Mouse (Mus musculus) liver, embryonic 14.5 days (tissue): ENCODE data around the gene Ccdc69. TPM values are rescaled to one million over a fixed set of nuclear protein-coding genes. Genes with fewer than 3 reads are reported as not detected.

Experiments used
- ATAC-seq: fragments of 200-750 bp; cut with Nextera tagmentation; 2 replicates; pipeline ENCODE4 v1.8.0; 2017; ENCODE audit warnings: moderate number of reproducible peaks, mild to moderate bottlenecking, moderate library complexity; ENCODE audit not compliant: insufficient read depth
- DNase-seq, 3 experiments: peaks; one replicate each; pipeline ENCODE4 v3.0.0-alpha.2; 2012 to 2013; ENCODE audit warnings: low read depth in 3 of 3, low spot score in 3 of 3
- H3K27ac ChIP-seq: fragments of 300-500 bp; sonication (generic); 2 replicates; pipeline ENCODE4 v1.5.1; 2014; ENCODE audit warnings: moderate library complexity, mild to moderate bottlenecking, control low read depth, inconsistent platforms
- H3K27me3 ChIP-seq: fragments of 300-500 bp; sonication (generic); 2 replicates; pipeline ENCODE4 v1.6.1; 2014; ENCODE audit warnings: mild to moderate bottlenecking, low read length, moderate library complexity; ENCODE audit not compliant: control insufficient read depth, insufficient read depth
- H3K36me3 ChIP-seq: fragments of 300-500 bp; sonication (generic); replicated peaks from 2 replicates; pipeline ENCODE4 v1.6.1; 2014; ENCODE audit warnings: low read depth; ENCODE audit not compliant: control insufficient read depth, insufficient read depth
- H3K4me1 ChIP-seq, 2 experiments: fragments of 200-500 bp in 1 of 2; fragments of 300-500 bp in 1 of 2; sonication (generic) in 1 of 2; replicated peaks; 2 replicates each; pipeline ENCODE4 v1.6.1; 2012 to 2014; ENCODE audit warnings: antibody characterized with exemption in 1 of 2, inconsistent platforms in 1 of 2, low read length in 1 of 2; ENCODE audit not compliant: control insufficient read depth in 2 of 2, insufficient read depth in 2 of 2
- H3K4me2 ChIP-seq: fragments of 300-500 bp; sonication (generic); 2 replicates; pipeline ENCODE4 v1.6.1; 2014; ENCODE audit warnings: low read depth, mild to moderate bottlenecking, control low read depth, moderate library complexity
- H3K4me3 ChIP-seq, 2 experiments: fragments of 200-500 bp in 1 of 2; fragments of 300-500 bp in 1 of 2; sonication (generic) in 1 of 2; 2 replicates each; pipeline ENCODE4 v1.5.1; 2012 to 2014; ENCODE audit warnings: low read depth in 2 of 2, low read length in 2 of 2, mild to moderate bottlenecking in 2 of 2, control low read depth in 1 of 2, inconsistent platforms in 1 of 2, moderate library complexity in 1 of 2; ENCODE audit not compliant: insufficient read depth in 1 of 2
- H3K9ac ChIP-seq: fragments of 300-500 bp; sonication (generic); replicated peaks from 2 replicates; pipeline ENCODE4 v1.6.1; 2014; ENCODE audit warnings: mild to moderate bottlenecking, control low read depth, moderate library complexity
- H3K9me3 ChIP-seq: fragments of 300-500 bp; sonication (generic); 2 replicates; pipeline ENCODE4 v1.6.1; 2016; ENCODE audit warnings: low read length, mixed read lengths; ENCODE audit not compliant: control insufficient read depth
- CTCF ChIP-seq: IDR thresholded peaks from 2 replicates; pipeline ENCODE4 v1.5.1; 2016; ENCODE audit warnings: antibody characterized with exemption, low read depth, control low read depth
- EP300 ChIP-seq: IDR thresholded peaks from 2 replicates; pipeline ENCODE4 v1.6.1; 2016; ENCODE audit warnings: antibody characterized with exemption, low read depth
- WGBS: fragments of 180-500 bp; shearing (Covaris S2); extraction: QIAGEN DNeasy Blood & Tissue Kit; methylation state at CpG from one replicate; pipeline ENCODE4 v1.1.7; 2014; ENCODE audit not compliant: insufficient replicate concordance; 5-methylcytosine and 5-hydroxymethylcytosine counted together
- polyA plus RNA-seq, 2 experiments: library from polyadenylated mRNA; depleted of rRNA in 1 of 2; stranded (reverse) in 1 of 2; unstranded in 1 of 2; fragments of >200 nt; fragmentation: Nextera tagmentation in 1 of 2; extraction: Ambion mirVana in 1 of 2; gene quantifications; 2 replicates each; pipeline versions ENCODE4 v1.2.1 to v1.2.3; 2012 to 2014

Ccdc69 gene
- polyA plus RNA-seq, 2 experiments: 0.77 to 1.1 TPM

- Histone ChIP-seq H3K9ac (no peak overlapping the region), H3K36me3 (no peaks in the 10 kb centered on the region), H3K9me3 (no peaks in the 10 kb centered on the region), H3K4me3 (no peak overlapping the region), H3K27ac (no peak overlapping the region), H3K4me2 (no peak overlapping the region), H3K27me3 (no peaks in the 10 kb centered on the region), H3K4me1 (no peaks in the 10 kb centered on the region)
- ATAC-seq (no peak), DNase-seq (no peak)
- TF ChIP-seq CTCF (no peak), EP300 (no peak)
- 32% methylated on average over 5 of the region's 5 CpGs for WGBS
These were observed 7.5 kb upstream of the Ccdc69 start for GRCm38 (mm10) chr11:55085396-55085795.

GRCm38 (mm10) chr11:55084629-55085028 is 6.7 kb upstream of the Ccdc69 start:
- H3K27ac ChIP-seq: no peak overlapping the region
- no peak overlapping the region for H3K9ac ChIP-seq
- H3K27me3 ChIP-seq: no peaks in the 10 kb centered on the region
- DNase-seq (no peak), ATAC-seq (no peak)
- H3K4me2 ChIP-seq: no peak overlapping the region
- H3K9me3 ChIP-seq: no peaks in the 10 kb centered on the region
- 60% methylated on average over 4 of the region's 4 CpGs for WGBS
- no peaks in the 10 kb centered on the region for H3K36me3 ChIP-seq
- no peaks in the 10 kb centered on the region for H3K4me1 ChIP-seq
- TF ChIP-seq CTCF: no peak
- TF ChIP-seq EP300: no peak
- no peak overlapping the region for H3K4me3 ChIP-seq

GRCm38 (mm10) chr11:55081206-55081605 is 3.3 kb upstream of the Ccdc69 start:
- H3K9ac ChIP-seq: no peak overlapping the region
- WGBS: 68% methylated on average over 9 of the region's 9 CpGs
- H3K27ac ChIP-seq: no peak overlapping the region
- H3K4me3 ChIP-seq: no peak overlapping the region
- no peaks in the 10 kb centered on the region for H3K36me3 ChIP-seq
- H3K9me3 ChIP-seq: no peaks in the 10 kb centered on the region
- TF ChIP-seq EP300: no peak
- no peak for TF ChIP-seq CTCF
- ATAC-seq (no peak), DNase-seq (no peak)
- H3K27me3 ChIP-seq: no peaks in the 10 kb centered on the region
- H3K4me2 ChIP-seq: no peak overlapping the region
- H3K4me1 ChIP-seq: peaks cover 0 to 12% of the 10 kb centered on the region in 2 experiments; a peak in 2 of 4 replicates

- no peak for TF ChIP-seq CTCF
- no peak for TF ChIP-seq EP300
- ATAC-seq (no peak), DNase-seq (no peak)
- no peak overlapping the region for H3K27ac ChIP-seq
- no peaks in the 10 kb centered on the region for H3K27me3 ChIP-seq
- no peak overlapping the region for H3K4me2 ChIP-seq
- peaks cover 0 to 12% of the 10 kb centered on the region in 2 experiments; a peak in 2 of 4 replicates for H3K4me1 ChIP-seq
- H3K9me3 ChIP-seq: no peaks in the 10 kb centered on the region
- H3K36me3 ChIP-seq: no peaks in the 10 kb centered on the region
- H3K9ac ChIP-seq: no peak overlapping the region
- WGBS: 77% methylated on average over 4 of the region's 4 CpGs
- H3K4me3 ChIP-seq: no peak overlapping the region
These were observed 1.2 kb upstream of the Ccdc69 start for GRCm38 (mm10) chr11:55079180-55079579.

- ATAC-seq (no peak), DNase-seq (no peak)
- no peaks in the 10 kb centered on the region for H3K9me3 ChIP-seq
- H3K4me3 ChIP-seq: no peak overlapping the region
- H3K4me2 ChIP-seq: peak overlapping the region; percentile 75
- no peak for TF ChIP-seq EP300
- TF ChIP-seq CTCF: no peak
- H3K36me3 ChIP-seq: no peaks in the 10 kb centered on the region
- peaks cover 0 to 12% of the 10 kb centered on the region in 2 experiments; a peak in 2 of 4 replicates for H3K4me1 ChIP-seq
- 26% methylated on average over 3 of the region's 3 CpGs for WGBS
- H3K27me3 ChIP-seq: no peaks in the 10 kb centered on the region
- no peak overlapping the region for H3K9ac ChIP-seq
- no peak overlapping the region for H3K27ac ChIP-seq
These were observed 571 bp upstream of the Ccdc69 start for GRCm38 (mm10) chr11:55078502-55078901.

GRCm38 (mm10) chr11:55076234-55076633 is 1.7 kb downstream of the Ccdc69 start:
- Histone ChIP-seq H3K9me3 (no peaks in the 10 kb centered on the region), H3K27ac (no peak overlapping the region), H3K4me1 (peaks cover 0 to 12% of the 10 kb centered on the region in 2 experiments; a peak in 2 of 4 replicates), H3K9ac (no peak overlapping the region), H3K4me3 (no peak overlapping the region), H3K36me3 (no peaks in the 10 kb centered on the region), H3K4me2 (no peak overlapping the region), H3K27me3 (no peaks in the 10 kb centered on the region)
- ATAC-seq: no peak
- WGBS: 73% methylated on average over 5 of the region's 5 CpGs
- DNase-seq: no peak
- TF ChIP-seq CTCF (no peak), EP300 (no peak)
